Mouse (Mus musculus) stomach, postnatal 0 days (tissue): ENCODE measurements at regions not wholly inside any gene's neighbourhood (a gene's known extent, or its start where the extent isn't known, plus 50 kb on each side); places are given as distances from the start of the nearest gene placed in this dataset.

Source experiments
- CTCF ChIP-seq: IDR thresholded peaks from 2 replicates; pipeline ENCODE4 v1.5.1; 2016; ENCODE audit warnings: antibody characterized with exemption, low read depth, mild to moderate bottlenecking, moderate library complexity
- EP300 ChIP-seq: optimal IDR thresholded peaks from 2 replicates; pipeline ENCODE3; 2016; ENCODE audit warnings: antibody characterized with exemption

GRCm38 (mm10) chr15:96834162-96834843 is 134.8 kb upstream of the Slc38a2 start:
- no peak for TF ChIP-seq CTCF
- no peak for TF ChIP-seq EP300
